Mouse (Mus musculus): ENCODE data around the gene Cntfr. TPM values are rescaled to one million over a fixed set of nuclear protein-coding genes. Genes with fewer than 3 reads are reported as not detected.

The Cntfr gene
- polyA plus RNA-seq, 1 experiment = 101 TPM

- Histone ChIP-seq H3K4me1 (ENCODE audit: control insufficient read depth, insufficient read depth, low read length) (peaks cover 24% of the 10 kb centered on the region), H3K27me3 (ENCODE audit: control insufficient read depth, insufficient read depth, low read length) (no peaks in the 10 kb centered on the region), H3K4me3 (replicated peaks; ENCODE audit: insufficient read depth, low read depth, low read length) (no peak overlapping the region), H3K27ac (ENCODE audit: insufficient read depth, low read length) (0 out of 2 replicates have a peak overlapping the region, but pooled peaks have one; percentile 41)
- peak; percentile 86 to 95 for DNase-seq
- TF ChIP-seq POLR2A (IDR thresholded peaks at IDR 0.05; ENCODE audit: borderline replicate concordance, insufficient read depth, low read length) (no peak), CTCF (IDR thresholded peaks at IDR 0.05; ENCODE audit: borderline replicate concordance, insufficient read depth, low read depth, low read length) (no peak)
- 19% methylated on average over 12 of the region's 12 CpGs for WGBS
These were observed 77.8 kb downstream of the Cntfr start for GRCm38 (mm10) chr4:41618916-41619746.

GRCm38 (mm10) chr4:41615661-41616599, 81.0 kb downstream of the Cntfr start:
- peaks cover 16% of the 10 kb centered on the region for H3K4me1 ChIP-seq (ENCODE audit: control insufficient read depth, insufficient read depth, low read length)
- H3K27ac ChIP-seq (ENCODE audit: insufficient read depth, low read length) = no peak overlapping the region
- DNase-seq = peak; percentile 55 to 74
- no peak for TF ChIP-seq POLR2A (IDR thresholded peaks at IDR 0.05; ENCODE audit: borderline replicate concordance, insufficient read depth, low read length)
- 0 out of 2 replicates have a peak, but pooled peaks have one; percentile 12 for TF ChIP-seq CTCF (IDR thresholded peaks at IDR 0.05; ENCODE audit: borderline replicate concordance, insufficient read depth, low read depth, low read length)
- WGBS = 60% methylated on average over 9 of the region's 9 CpGs
- H3K4me3 ChIP-seq (replicated peaks; ENCODE audit: insufficient read depth, low read depth, low read length) = no peak overlapping the region
- no peaks in the 10 kb centered on the region for H3K27me3 ChIP-seq (ENCODE audit: control insufficient read depth, insufficient read depth, low read length)

- WGBS = 7% methylated on average over 7 of the region's 7 CpGs
- H3K27me3 ChIP-seq (ENCODE audit: control insufficient read depth, insufficient read depth, low read length) = no peaks in the 10 kb centered on the region
- H3K27ac ChIP-seq (ENCODE audit: insufficient read depth, low read length) = no peak overlapping the region
- no peak overlapping the region for H3K4me3 ChIP-seq (replicated peaks; ENCODE audit: insufficient read depth, low read depth, low read length)
- H3K4me1 ChIP-seq (ENCODE audit: control insufficient read depth, insufficient read depth, low read length) = peaks cover 7% of the 10 kb centered on the region
- peak; percentile 95 for TF ChIP-seq CTCF (IDR thresholded peaks at IDR 0.05; ENCODE audit: borderline replicate concordance, insufficient read depth, low read depth, low read length)
- no peak for TF ChIP-seq POLR2A (IDR thresholded peaks at IDR 0.05; ENCODE audit: borderline replicate concordance, insufficient read depth, low read length)
- peak; percentile 80 to 87 for DNase-seq
These were observed 82.7 kb downstream of the Cntfr start for GRCm38 (mm10) chr4:41614156-41614555.

- TF ChIP-seq POLR2A (IDR thresholded peaks at IDR 0.05; ENCODE audit: borderline replicate concordance, insufficient read depth, low read length) = no peak
- TF ChIP-seq CTCF (IDR thresholded peaks at IDR 0.05; ENCODE audit: borderline replicate concordance, insufficient read depth, low read depth, low read length) = no peak
- H3K27ac ChIP-seq (ENCODE audit: insufficient read depth, low read length) = no peak overlapping the region
- no peak overlapping the region for H3K4me3 ChIP-seq (replicated peaks; ENCODE audit: insufficient read depth, low read depth, low read length)
- 64% methylated on average over 8 of the region's 8 CpGs for WGBS
- H3K27me3 ChIP-seq (ENCODE audit: control insufficient read depth, insufficient read depth, low read length) = no peaks in the 10 kb centered on the region
- no peak for DNase-seq
- no peaks in the 10 kb centered on the region; the same call in none of the 2 replicates for H3K4me1 ChIP-seq (ENCODE audit: control insufficient read depth, insufficient read depth, low read length)
These were observed 84.7 kb downstream of the Cntfr start for GRCm38 (mm10) chr4:41612166-41612565.

GRCm38 (mm10) chr4:41610594-41610980, 86.3 kb downstream of the Cntfr start:
- DNase-seq = no peak
- H3K4me1 ChIP-seq (ENCODE audit: control insufficient read depth, insufficient read depth, low read length) = no peaks in the 10 kb centered on the region; the same call in none of the 2 replicates
- H3K4me3 ChIP-seq (replicated peaks; ENCODE audit: insufficient read depth, low read depth, low read length) = no peak overlapping the region
- H3K27me3 ChIP-seq (ENCODE audit: control insufficient read depth, insufficient read depth, low read length) = no peaks in the 10 kb centered on the region
- no peak for TF ChIP-seq CTCF (IDR thresholded peaks at IDR 0.05; ENCODE audit: borderline replicate concordance, insufficient read depth, low read depth, low read length)
- no peak for TF ChIP-seq POLR2A (IDR thresholded peaks at IDR 0.05; ENCODE audit: borderline replicate concordance, insufficient read depth, low read length)
- 24% methylated on average over 6 of the region's 6 CpGs for WGBS
- no peak overlapping the region for H3K27ac ChIP-seq (ENCODE audit: insufficient read depth, low read length)

GRCm38 (mm10) chr4:41609681-41610593, 87.0 kb downstream of the Cntfr start:
- 69% methylated on average over 10 of the region's 10 CpGs for WGBS
- Histone ChIP-seq H3K4me1 (ENCODE audit: control insufficient read depth, insufficient read depth, low read length) (no peaks in the 10 kb centered on the region; the same call in none of the 2 replicates), H3K27me3 (ENCODE audit: control insufficient read depth, insufficient read depth, low read length) (no peaks in the 10 kb centered on the region), H3K4me3 (replicated peaks; ENCODE audit: insufficient read depth, low read depth, low read length) (no peak overlapping the region), H3K27ac (ENCODE audit: insufficient read depth, low read length) (no peak overlapping the region)
- no peak for DNase-seq
- TF ChIP-seq CTCF (IDR thresholded peaks at IDR 0.05; ENCODE audit: borderline replicate concordance, insufficient read depth, low read depth, low read length) (peak; percentile 55), POLR2A (IDR thresholded peaks at IDR 0.05; ENCODE audit: borderline replicate concordance, insufficient read depth, low read length) (no peak)

Other genes starting within 250 kb of the Cntfr start
- 0.39 and 0.57 TPM in 2 replicates for gene Kif24, start 232.2 kb downstream of the Cntfr start, polyA plus RNA-seq (2012; rRNA removed)
- gene Nudt2, start 231.9 kb downstream of the Cntfr start, polyA plus RNA-seq (2012; rRNA removed) = 47.7 and 47.9 TPM in 2 replicates
- gene AI464131, start 194.0 kb downstream of the Cntfr start, polyA plus RNA-seq (2012; rRNA removed) = 18.6 and 19.9 TPM in 2 replicates
- 4.3 and 6.4 TPM in 2 replicates for gene 1110017D15Rik, start 179.8 kb downstream of the Cntfr start, polyA plus RNA-seq (2012; rRNA removed)
- 137 and 147 TPM in 2 replicates for gene Fam219a, start 127.6 kb downstream of the Cntfr start, polyA plus RNA-seq (2012; rRNA removed)
- 8.1 and 9.3 TPM in 2 replicates for gene Dnaic1, start 127.3 kb downstream of the Cntfr start, polyA plus RNA-seq (2012; rRNA removed)
- 168 and 174 TPM in 2 replicates for gene Enho, start 56.8 kb downstream of the Cntfr start, polyA plus RNA-seq (2012; rRNA removed)
- 64.9 and 69.7 TPM in 2 replicates for gene Il11ra1, start 2.9 kb upstream of the Cntfr start, polyA plus RNA-seq (2012; rRNA removed)
- 43.3 and 44.7 TPM in 2 replicates for gene Rpp25l, start 16.4 kb upstream of the Cntfr start, polyA plus RNA-seq (2012; rRNA removed)
- 162 and 167 TPM in 2 replicates for gene Dctn3, start 26.1 kb upstream of the Cntfr start, polyA plus RNA-seq (2012; rRNA removed)
- 0.16 and 0.18 TPM in 2 replicates for gene Arid3c, start 34.1 kb upstream of the Cntfr start, polyA plus RNA-seq (2012; rRNA removed)
- gene Galt, start 58.1 kb upstream of the Cntfr start, polyA plus RNA-seq (2012; rRNA removed) = 196 and 206 TPM in 2 replicates
- 65.9 and 71.1 TPM in 2 replicates for gene Sigmar1, start 59.1 kb upstream of the Cntfr start, polyA plus RNA-seq (2012; rRNA removed)
- 236 and 247 TPM in 2 replicates for gene Ccl27a, start 77.2 kb upstream of the Cntfr start, polyA plus RNA-seq (2012; rRNA removed)
- not detected in 2 replicates for gene Gm21541, start 206.5 kb upstream of the Cntfr start, polyA plus RNA-seq (2012; rRNA removed)
- gene Gm20878, start 244.5 kb upstream of the Cntfr start, polyA plus RNA-seq (2012; rRNA removed) = 8.1 and 9.7 TPM in 2 replicates